Mouse (Mus musculus): ENCODE data around the gene Sf3b6. TPM values are rescaled to one million over a fixed set of nuclear protein-coding genes. Genes with fewer than 3 reads are reported as not detected.

The Sf3b6 gene
- polyA plus RNA-seq, 2 experiments from 2014 or later = 182 to 365 TPM

DNA sequence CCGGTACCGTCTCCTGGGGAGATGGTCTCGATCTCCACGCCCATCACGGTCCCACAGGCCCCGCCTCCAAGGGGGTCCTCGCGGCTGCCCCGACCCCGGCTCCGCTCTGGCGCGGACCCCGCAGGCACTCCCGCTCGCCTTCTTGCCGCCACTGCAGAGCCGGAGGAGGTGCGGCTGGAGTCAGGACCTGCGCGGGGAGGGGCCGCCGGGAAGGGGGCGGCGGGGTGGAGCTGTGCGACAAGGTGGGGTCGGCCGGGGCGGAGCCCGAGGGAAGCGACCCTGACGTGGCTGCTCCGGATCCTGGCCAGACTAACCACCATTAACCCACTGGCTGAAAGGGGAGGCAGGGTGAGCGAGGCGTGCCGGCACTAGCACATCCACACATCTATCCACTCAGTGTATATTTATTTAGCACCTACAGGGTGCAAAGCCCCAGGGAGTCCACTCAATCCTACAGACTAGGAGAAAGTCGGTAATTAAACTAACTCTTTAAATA, 24.1 kb downstream of the Sf3b6 start, which contains the start of gene Fkbp1b:
TSS of gene Fkbp1b (minus strand) at position 200 of the 496 bp plus-strand sequence.
- peak; percentile 12 for ATAC-seq

DNA sequence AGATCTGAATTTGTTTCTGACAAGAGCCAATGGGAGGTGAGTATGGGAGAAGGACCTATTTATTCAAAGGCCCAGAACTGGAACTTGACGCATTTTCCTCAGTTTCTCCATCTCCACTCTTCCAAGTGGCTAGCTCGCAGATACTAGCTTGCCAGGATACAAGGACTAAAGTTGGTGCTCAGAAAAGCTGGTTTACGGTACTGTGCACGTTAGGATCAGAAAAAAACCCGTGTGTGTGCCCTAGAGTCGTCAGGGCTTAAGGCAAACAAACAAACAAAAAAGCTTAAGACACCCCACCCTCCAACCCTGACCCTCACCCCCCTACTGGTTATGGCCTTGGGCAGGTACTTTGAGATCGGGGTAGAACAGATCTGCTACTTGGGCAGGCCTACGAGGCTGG, 25.1 kb downstream of the Sf3b6 start:
- no peak for ATAC-seq

DNA sequence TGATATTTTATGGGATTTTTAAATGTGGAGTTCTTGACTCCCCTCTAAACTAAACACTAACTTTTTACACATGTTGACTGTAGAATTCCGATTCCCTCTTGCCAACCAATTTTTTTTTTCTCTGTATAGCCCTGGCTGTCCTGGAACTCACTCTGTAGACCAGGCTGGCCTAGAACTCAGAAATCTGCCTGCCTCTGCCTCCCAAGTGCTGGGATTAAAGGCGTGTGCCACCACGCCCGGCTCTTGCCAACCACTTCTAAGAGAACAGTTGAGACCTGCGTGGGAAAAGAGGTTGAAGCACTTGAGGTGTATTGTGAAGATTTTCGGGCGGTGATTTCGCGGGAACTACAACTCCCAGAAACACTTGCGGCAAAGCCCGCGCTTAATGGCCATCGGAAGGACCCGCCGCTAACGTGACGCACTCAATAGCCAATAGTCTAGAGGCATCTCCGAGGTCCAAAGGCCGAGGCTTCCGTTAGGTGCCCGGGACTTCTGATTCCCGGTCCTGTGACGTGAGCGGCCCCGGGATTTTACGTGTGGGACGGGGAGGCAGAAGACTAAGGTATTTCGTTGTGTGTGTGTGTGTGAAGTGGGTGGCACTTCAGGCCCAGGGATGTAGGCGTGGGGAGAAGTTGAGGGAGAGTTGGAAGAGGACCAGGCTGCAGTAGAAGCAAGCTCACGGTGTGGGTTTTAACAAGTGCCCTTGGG, 25.7 kb downstream of the Sf3b6 start, which contains the start of gene Wdcp:
TSS of gene Wdcp (plus strand) at position 414 of the 708 bp plus-strand sequence.
- peak; percentile 90 for ATAC-seq

DNA sequence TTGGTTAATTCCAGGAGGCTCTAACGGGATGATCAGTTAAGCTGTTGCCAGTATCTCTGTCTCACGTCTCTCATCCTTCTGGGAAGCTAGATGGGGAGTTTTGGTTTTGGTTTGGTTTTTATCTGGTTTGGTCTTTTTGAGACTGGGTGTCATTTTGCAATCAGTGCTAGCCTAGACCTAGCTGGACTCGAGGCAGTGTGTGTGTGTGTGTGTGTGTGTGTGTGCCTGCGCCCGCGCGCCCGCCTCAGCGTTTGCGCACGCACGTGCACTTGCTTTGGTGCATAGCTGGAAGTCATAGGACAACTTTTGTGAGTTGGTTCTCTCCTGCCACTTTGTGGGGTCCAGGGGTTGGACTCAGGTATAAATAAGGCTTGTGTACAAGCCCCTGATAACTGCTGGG, 26.4 kb downstream of the Sf3b6 start:
- ATAC-seq = peak; percentile 50

DNA sequence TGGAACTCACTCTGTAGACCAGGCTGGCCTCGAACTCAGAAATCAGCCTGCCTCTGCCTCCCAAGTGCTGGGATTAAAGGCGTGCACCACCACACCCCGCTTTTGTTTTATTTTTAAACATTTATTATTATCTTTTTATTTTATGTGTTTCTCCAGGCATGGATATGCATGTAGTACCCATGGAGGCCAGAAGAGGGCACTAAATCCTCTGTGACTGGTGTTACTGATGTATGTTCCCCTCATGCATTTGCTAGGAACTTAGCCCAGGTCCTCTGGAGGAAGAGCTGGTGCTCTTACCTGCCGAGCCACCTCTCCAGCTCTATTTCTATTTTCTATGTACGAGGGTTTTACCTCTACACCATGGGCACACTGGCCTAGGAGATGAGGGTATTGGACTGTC, 38.8 kb downstream of the Sf3b6 start:
- ATAC-seq = no peak

DNA sequence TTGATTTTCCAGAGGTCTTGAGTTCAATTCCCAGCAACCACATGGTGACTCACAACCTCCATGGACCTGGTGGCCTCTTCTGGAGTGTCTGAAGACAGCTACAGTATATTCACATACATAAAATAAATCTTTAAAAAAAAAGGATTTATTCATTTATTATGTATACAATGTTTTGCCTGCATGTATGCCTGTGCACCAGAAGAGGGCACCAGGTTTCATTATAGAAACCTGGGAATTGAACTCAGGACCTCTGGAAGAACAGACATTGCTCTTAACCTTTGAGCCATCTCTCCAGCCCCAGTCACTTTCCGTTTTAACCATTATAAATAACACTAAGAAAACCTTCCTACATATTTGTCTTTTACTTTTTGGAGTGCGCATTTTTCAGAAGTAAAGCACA, 39.5 kb downstream of the Sf3b6 start:
- no peak for ATAC-seq

DNA sequence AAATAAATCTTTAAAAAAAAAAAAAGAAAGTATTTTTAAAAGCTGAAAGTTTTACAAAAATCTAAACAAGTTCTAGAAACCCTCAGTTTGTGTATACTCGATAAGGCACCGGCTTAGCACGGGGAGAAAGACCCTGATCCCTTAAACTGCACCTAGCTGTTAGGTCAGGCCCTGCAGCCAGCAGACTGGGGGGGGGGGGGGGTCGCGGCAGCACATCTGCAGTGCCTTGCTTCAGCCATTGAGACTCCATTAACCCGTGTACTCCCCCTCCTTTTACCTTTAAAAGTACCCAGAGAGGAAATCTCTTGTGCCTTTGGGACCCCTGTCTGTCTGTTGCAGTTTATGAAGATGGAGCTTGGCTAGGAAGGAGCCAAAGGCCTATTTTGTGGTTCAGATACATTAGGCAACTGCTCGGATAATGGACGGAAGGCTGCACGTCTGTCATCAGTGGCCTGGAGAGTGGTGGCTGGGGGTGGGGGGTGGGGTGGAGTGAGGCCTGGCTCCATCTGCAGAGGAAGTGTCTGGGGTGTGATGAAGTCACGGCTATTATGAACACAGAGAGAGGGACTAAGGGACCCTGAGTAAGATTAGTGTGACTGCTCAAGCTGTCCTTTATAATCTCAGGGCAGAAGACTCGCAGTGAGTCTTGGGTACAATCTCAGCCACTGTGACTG, 42.0 kb downstream of the Sf3b6 start:
- ATAC-seq = no peak

DNA sequence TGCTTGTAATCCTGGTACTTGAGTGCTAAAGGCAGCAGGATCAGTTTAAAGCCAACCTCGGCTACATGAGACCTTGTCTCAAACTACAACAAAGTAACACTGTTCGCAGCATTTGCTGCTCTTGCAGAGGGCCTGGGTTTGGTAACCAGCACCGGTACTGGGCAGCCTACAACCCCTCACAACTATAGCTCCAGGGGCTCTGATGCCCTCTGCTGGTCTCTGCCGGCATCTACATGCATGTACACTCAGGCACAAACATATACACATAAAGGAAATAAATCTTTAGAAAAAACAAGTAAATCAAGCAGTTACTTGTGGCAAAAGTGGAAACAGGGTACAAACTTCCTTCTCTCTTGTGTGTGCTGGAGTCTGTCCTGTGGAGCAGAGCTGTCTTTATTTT, 45.3 kb downstream of the Sf3b6 start:
- ATAC-seq = no peak

DNA sequence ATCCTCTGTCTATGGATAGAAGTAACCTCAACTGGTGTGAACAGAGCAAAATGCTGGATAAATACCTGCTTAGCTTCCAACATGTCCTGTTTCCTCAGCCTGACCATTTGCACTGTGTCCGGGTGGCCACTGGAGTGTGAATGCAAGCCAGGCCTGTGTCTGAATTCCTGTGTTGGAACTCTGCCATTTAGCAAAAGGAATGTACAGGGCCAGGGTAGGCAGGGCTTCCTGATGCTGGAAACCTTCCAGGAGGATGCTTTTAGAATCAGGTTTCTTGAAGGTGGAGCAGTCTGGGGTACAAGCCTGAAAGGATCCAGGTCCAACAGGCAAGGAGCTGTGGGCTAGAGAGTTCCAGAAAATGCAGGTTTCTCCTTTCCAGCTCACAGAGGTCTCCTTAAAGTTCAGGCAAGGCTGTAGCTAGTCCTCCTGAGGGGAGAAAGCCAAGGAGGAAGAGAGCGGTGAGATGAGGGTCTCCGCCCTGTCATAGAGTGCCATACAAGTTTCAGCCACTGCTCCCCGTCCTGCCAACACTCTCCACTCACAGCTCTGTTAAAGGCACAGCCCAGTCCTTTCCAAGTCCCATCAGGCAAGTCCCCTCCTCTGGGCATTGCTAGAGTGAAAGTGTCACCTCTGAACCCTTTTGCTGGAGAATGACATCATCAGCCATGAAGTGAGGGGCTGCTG, 46.5 kb downstream of the Sf3b6 start:
- no peak for ATAC-seq

DNA sequence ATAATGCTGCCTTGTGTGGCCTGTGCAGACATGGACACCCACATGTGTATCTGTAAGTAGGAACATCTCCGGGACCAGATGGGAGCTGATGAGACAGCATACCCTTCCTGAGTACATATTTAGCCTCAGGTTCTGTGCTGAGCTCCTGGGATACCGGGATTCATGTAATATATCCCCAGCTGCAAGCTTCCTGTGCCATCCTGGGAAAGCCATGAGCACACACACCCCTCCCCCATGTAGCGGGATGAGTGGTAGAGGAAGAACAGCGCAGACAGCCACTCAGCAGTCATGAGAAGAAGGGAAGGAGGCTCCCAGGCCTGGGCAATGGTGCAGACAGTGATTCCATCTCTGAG, 47.0 kb downstream of the Sf3b6 start:
- no peak for ATAC-seq

DNA sequence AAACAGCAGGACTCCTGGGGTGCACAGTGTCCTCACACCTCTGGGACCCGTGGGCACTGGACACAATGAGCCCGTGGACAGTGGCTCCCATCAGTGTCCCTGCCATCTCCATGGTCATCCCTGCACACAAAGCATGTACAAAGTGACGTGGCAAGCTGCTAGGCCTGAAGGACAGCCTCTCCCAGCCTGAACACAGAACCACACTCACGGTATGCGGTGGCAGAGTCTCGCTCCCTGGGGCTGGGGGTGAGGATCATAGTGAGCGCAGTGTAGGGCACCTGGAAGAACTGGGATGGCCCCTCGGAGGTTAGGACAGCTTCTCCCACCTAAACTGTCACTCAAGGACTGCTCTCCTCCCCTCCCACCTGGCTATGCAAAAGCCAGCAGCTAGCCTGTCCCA, 51.6 kb downstream of the Sf3b6 start:
- ATAC-seq = no peak

DNA sequence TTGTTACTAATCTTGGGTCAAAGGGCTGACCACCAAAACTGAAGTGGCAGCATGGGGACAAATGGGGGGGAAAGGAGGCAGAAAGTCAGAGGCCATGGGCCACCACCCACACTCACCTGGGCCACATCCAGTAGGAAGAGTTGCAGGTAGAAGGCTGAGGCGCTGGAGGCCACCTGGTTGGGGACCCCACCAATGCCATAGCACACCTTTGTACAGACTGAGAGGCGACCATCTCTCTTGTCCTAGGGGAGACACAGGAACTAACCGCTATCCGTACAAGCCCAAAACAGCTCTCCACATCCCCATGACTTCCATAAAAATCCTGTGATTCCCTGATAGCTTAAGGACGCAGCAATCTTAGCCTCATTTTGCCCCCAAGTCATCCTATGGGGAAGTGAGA, 53.9 kb downstream of the Sf3b6 start:
- no peak for ATAC-seq

DNA sequence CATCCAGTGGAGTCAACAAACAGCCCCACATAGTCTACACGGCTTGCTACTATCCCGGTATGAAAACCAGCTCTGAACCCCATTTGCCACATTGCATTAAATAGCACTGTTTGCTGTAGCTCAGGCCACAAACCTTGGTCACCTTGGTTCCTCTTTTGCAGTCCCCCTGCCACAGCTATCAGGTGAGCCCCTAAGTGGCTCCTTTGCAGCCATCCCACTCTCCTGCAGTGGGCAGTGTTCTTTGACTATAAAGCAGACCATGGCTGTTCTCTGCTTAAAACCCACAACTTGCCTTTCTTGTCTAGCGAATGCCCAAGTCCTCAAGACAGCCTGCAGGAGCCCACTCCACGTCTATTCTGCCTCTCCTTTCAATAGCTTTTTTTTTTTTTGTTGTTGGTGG, 54.9 kb downstream of the Sf3b6 start:
- ATAC-seq = no peak

DNA sequence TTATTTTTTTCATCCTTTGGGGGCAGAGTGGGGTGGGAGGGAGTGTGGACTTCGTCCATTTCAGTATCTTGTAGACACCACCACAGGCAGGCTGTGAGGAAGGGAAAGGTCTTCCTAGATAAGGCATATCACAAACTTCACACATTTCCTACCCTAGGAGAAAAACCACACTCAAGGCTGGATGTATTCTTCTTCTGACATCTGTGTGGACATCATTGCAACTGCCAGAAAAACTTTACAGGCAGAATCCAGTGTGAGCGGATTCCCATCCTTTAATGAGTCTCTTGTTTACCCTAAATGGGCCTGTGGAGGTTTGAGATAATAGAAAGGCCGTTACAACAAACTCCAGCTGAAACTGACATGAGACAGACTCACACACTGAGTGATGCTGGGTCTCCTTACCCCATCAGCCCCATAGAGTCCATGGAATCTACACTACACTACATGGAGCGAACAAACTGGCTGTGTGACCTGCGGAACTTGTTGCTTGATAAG, 55.7 kb downstream of the Sf3b6 start:
- ATAC-seq = no peak

DNA sequence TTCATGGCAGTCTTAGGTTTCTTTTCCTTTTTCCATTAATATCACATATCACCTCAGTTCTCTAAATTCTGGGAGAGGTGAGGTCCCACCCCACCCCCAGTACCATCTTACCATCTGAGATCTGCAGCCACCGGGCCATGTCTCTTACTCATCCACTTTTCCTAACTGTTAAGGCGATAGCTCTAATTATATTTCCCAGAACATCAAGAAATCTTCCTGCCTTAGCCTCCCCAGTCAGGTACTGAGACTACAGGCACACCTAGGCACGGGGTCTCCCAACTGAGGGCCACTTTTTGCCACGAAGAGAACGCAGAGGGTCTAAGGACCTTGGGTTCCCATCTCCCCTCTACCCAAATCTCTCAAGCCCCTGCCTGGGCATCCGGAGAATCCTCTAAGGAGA, 56.2 kb downstream of the Sf3b6 start:
- no peak for ATAC-seq

DNA sequence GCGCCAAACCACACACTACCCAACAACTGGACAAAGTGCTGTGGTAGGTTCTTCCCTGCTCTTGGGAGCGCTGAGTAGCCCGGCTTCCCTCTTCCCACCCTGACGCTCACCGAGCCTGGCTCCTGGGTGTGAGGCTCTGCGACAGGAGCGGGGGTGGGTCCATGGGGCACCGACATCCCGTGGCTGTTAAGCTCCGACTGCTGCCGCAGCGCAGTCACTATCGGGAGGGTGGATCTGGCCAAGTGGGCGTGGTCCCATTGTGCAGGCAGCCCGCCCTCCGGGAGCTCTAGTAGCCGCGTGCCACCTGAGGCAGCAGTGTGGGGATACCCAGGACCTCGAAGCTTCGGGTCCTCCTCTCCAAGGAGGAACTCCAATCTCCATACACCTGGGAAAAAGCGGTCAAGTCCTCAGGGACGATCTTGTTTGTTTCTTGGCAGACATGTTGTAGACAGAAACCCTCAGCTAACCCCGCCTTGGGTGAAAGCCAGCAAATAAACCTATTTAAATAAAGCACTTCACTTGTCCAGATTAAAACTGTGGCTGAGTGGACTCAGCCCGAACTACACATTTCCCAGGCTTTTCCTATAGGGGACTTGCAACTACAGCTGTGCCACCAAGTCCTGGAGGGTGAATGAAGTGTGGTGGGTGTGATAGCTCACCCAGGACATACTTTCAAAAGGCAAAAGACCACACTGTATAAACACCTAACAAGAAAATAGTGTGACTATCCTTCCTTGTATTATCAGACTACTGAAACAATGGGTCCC, 57.0 kb downstream of the Sf3b6 start, which contains the start of gene Mfsd2b:
TSS of gene Mfsd2b (minus strand) at position 199 of the 767 bp plus-strand sequence.
- peak; percentile 94 for ATAC-seq

DNA sequence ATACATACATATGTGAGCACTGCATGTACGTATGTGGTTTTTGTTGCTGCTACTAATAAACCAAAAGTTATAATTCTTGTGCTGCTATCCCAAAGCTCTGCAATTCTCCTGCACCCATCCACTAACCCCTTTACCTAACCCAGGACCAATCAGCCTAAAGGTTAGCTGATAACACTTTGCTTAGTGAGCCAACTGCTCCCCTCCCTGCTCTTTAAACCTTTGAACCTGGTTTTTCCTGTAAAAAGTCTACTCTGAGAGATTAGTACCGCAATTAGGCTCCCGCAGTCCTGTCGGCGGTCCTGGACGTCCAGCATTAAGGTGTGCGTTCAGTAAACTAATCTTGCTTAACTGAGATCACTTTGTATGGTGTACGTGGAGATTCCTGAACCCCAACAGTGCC, 58.3 kb downstream of the Sf3b6 start:
- ATAC-seq = no peak

Other genes starting within 250 kb of the Sf3b6 start
- gene Itsn2, start 224.9 kb upstream of the Sf3b6 start, polyA plus RNA-seq (2017; shearing (Covaris generic)) = 10 to 100 TPM; 57.4 to 59.2 TPM
- not detected for gene Gm3625, start 224.6 kb upstream of the Sf3b6 start, polyA plus RNA-seq (2017; shearing (Covaris generic))
- under 1 TPM; 0.47 to 0.80 TPM for gene Fam228a, start 79.1 kb upstream of the Sf3b6 start, polyA plus RNA-seq (2017; shearing (Covaris generic))
- 1 to 10 TPM in 1 of 2 experiments, under 1 TPM in 1; 0.62 to 2.0 TPM for gene Pfn4, start 48.5 kb upstream of the Sf3b6 start, polyA plus RNA-seq (2017; shearing (Covaris generic))
- 1 to 10 TPM in 1 of 2 experiments, not detected in 1; 1.3 TPM for gene Fam228b, start 48.3 kb upstream of the Sf3b6 start, polyA plus RNA-seq (2017; shearing (Covaris generic))
- gene Fkbp1b, start 24.0 kb downstream of the Sf3b6 start, polyA plus RNA-seq (2017; shearing (Covaris generic)) = not detected
- 10 to 100 TPM; 11.0 to 13.9 TPM for gene Wdcp, start 25.8 kb downstream of the Sf3b6 start, polyA plus RNA-seq (2017; shearing (Covaris generic))
- under 1 TPM; 0.58 to 0.90 TPM for gene Mfsd2b, start 56.8 kb downstream of the Sf3b6 start, polyA plus RNA-seq (2017; shearing (Covaris generic))
- 10 to 100 TPM in 1 of 2 experiments, 1 to 10 TPM in 1; 8.5 to 12.3 TPM for gene Ubxn2a, start 90.2 kb downstream of the Sf3b6 start, polyA plus RNA-seq (2017; shearing (Covaris generic))
- gene Atad2b, start 99.8 kb downstream of the Sf3b6 start, polyA plus RNA-seq (2017; shearing (Covaris generic)) = 10 to 100 TPM; 11.9 to 13.0 TPM

Data from CD4-positive, CD25-positive, alpha-beta regulatory T cell, adult 4 months (primary cell).